Mouse (Mus musculus): Measurements from ENCODE around the gene 4930470P17Rik.
"Not testable (repeated sequence)": the region's sequence is repeated elsewhere in the genome, so short reads cannot be mapped to it uniquely, and the experiment has no call there.

The 4930470P17Rik gene

GRCm38 (mm10) chr2:170601917-170602316, at the start of gene 4930470P17Rik:
Gene 4930470P17Rik (minus strand): TSS chr2:170602017.
- DNase-seq, result no peak

DNA sequence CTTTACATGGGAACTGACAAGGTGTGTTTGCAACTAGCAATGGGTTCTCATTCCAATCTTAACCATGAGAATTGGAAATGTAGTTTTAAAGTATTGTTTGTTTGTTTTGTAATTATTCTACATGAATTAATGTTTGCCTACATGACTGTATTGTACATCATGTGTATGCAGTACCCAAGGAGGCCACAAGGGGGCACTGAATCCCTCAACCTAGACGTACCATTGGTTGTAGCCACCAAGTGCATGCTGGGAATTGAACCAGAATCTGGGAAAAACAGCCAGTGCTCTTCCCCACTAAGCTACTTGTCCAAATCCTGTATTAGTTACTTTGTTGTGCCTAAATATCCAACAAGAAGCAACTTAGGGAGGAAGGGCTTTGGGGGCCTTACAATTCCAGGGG, 49.7 kb upstream of the 4930470P17Rik start:
- no peak for DNase-seq

DNA sequence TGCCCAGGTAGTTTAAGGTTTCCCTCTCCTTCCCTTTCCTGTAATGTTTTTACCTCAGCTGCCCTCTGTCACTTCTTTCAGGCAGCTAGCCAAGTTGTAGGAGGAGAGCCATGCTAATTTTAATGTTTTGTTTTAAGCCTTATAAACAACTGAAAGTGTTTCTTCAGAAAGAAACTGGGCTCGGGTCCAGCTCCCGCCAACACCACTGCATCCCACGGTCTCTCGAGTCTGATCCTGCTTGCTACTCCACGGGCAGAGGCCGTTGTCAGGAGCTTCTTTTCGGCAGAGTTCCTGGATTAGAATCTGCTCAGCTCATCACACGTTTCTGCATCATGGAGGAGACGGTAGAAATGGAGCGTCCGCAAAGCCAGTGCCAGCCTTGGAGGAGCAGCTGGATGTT, 46.7 kb upstream of the 4930470P17Rik start:
- peak; percentile 71 for DNase-seq

GRCm38 (mm10) chr2:170646201-170646600, 44.4 kb upstream of the 4930470P17Rik start:
- peak; percentile 23 for DNase-seq

- no peak for DNase-seq
Measured at GRCm38 (mm10) chr2:170642338-170642806, 40.6 kb upstream of the 4930470P17Rik start.

DNA sequence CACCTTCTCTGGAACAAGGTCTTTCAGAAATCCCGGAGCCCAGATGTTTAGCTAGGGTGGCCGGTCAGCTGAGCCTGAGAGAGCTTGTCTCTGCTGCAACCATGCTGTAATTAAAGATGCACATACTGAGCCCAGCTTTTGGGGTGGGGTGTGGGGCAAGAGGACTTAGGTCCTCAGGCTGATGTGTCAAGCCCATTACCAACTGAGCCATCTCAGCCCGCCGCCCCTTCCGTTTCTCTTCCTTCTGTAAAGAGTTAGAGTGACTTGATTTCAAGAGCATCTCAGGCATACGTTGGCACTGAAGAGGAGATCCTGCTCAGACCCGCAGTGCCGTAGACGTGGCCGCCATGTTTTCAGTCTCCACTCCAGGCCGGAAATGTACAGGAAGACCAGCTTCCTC, 38.5 kb upstream of the 4930470P17Rik start:
- no peak for DNase-seq

GRCm38 (mm10) chr2:170638746-170639145, 36.9 kb upstream of the 4930470P17Rik start:
- DNase-seq, result no peak

DNA sequence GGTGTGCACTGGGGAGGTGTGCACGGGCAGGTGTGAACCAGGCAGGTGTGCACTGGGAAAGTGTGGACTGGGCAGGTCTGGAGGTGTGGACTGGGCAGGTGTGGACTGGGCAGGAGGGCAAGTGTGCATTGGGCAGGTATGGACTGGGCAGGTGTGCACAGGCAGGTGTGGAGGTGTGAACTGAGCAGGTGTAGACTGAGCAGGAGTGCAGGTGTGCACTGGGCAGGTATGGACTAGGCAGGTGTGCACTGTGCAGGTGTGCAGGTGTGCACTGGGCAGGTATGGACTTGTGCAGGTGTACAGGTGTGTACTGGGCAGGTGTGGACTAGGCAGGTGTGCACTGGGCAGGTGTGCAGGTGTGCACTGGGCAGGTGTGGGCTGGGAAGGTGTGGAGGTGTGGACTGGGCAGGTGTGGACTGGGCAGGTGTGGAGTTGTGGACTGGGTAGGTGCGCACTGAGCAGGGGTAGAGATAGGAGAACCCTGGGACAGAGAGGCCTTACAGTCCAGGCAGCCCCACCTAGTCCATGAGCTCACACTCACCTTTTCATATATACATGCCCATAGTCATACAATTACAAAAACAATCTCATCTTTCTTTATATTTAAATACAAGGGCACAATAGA, 31.3 kb upstream of the 4930470P17Rik start:
- no peak for DNase-seq

- no peak for DNase-seq
Measured at GRCm38 (mm10) chr2:170632386-170632785, 30.6 kb upstream of the 4930470P17Rik start.

GRCm38 (mm10) chr2:170631375-170631774, 29.6 kb upstream of the 4930470P17Rik start:
- DNase-seq, result no peak

GRCm38 (mm10) chr2:170630553-170630952, 28.7 kb upstream of the 4930470P17Rik start:
- DNase-seq, result no peak

GRCm38 (mm10) chr2:170627991-170628390, 26.2 kb upstream of the 4930470P17Rik start:
- not testable (repeated sequence) for DNase-seq

DNA sequence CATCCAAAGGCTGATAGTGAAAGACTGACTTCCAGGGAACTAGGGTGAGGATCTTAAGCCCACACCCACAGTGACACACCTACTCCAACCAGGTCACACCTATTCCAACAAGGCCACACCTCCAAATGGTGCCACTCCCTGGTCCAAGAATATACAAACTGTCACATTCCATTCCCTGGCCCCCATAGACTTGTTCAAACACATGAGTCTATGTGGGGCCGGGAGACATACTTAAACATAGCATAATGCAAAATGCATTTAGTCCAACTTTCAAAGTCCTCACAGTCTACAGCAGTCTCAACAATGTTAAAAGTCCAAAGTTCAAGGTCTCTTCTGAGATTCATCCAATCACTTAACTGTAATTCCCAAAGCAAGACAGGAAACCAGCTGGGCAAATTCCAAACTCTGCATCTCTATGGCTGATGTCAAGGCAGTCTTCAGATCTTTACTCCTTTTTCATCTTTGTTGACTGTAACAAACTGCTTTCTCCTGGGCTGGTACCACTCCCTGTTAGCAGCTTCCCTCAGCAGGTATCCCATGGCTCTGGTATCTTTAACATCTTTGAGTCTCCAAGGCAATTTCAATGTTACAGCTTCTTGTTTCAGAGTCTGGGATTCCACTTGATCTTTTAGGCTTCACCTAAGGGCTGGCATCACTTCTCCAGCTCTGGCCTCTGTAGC, 22.5 kb upstream of the 4930470P17Rik start:
- DNase-seq, result not testable (repeated sequence)

- no peak for DNase-seq
Measured at GRCm38 (mm10) chr2:170622985-170623384, 21.2 kb upstream of the 4930470P17Rik start.

DNA sequence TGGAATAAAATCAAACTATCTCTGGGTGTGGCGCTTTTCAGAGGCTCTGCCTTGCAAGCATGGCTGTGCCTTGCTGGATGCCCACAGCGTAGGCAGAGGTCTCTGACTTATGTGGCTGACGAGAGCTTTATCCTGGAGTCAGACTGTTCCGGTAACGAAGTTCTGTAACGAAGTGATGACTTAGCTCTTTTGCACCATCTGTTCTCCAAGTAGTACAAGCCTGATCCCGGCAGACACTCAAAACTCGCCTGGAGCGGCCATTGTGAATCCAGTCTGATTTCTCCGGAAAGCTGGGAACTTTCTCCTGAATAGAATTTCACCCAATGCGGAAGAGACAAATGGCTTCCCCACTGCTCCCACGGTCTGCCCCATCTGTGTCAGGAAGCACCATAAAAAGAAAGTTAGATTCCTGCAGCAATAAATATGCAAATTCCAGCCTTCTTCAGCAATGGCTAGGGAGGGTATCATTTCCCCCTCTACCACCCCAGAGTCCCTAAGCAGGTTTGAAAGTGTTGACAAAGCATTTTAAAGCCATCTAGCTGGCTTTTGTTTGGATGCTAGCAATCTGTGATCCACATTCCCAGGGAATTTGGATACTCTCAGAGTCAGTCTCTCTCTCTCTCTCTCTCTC, 17.2 kb upstream of the 4930470P17Rik start:
- DNase-seq, result peak; percentile 57

DNA sequence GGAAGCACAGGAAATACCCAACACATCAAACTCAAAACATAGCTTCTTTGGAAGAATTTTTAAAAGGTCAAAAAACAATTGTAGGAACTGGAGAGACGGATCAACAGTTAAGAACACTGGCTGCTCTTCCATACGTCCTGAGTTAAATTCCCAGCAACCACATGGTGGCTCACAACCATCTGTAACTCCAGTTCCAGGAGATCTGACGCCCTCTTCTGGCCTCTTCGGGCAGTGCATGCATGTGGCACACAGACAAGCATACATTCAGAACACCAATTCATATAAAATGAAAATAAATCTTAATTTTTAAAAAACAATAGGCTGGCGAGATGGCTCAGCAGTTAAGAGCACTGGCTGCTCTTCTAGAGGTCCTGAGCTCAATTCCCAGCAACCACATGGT, 10.0 kb upstream of the 4930470P17Rik start:
- not testable (repeated sequence) for DNase-seq

DNA sequence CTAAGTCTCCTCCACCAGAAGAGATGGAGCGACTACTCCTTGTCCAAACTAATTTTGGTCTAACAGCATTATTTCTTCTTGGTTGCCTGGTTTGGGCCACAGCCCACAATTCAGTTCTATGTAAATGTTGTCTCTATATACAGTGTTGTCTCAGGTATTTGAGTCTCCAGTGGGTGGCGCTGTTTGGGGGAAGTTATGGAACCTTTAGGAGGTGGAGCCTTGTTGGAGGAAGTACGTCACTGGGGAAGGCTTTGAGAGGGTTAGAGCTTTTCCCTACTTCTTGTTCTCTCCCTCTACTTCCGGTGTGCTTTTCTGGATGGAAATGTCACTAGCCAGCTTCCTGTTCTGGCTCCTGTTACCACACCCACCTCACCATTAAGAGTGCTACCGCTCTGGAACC, 646 bp downstream of the 4930470P17Rik start:
- DNase-seq, result no peak

- DNase-seq, result no peak
Measured at GRCm38 (mm10) chr2:170597586-170597985, 4.2 kb downstream of the 4930470P17Rik start.

DNA sequence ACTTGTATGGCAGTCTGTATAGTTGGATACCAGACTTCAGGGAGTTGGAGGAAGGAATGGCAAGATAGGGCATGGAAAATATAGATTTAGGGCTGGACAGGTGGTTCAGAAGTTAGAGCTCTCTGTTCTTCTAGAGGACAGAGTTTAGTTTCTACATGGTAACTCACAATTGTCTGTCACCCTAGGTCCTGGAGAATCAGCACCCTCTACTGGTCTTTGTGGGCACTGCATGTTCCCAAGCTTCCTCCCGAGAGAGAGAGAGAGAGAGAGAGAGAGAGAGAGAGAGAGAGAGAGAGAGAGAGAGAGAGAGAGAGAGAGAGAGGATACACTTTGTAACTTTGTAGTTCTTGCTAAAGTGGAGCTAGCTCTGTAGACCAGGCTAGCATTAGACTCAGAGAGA, 5.1 kb downstream of the 4930470P17Rik start:
- peak; percentile 71 for DNase-seq

GRCm38 (mm10) chr2:170592161-170592560, 9.7 kb downstream of the 4930470P17Rik start:
- DNase-seq, result no peak

DNA sequence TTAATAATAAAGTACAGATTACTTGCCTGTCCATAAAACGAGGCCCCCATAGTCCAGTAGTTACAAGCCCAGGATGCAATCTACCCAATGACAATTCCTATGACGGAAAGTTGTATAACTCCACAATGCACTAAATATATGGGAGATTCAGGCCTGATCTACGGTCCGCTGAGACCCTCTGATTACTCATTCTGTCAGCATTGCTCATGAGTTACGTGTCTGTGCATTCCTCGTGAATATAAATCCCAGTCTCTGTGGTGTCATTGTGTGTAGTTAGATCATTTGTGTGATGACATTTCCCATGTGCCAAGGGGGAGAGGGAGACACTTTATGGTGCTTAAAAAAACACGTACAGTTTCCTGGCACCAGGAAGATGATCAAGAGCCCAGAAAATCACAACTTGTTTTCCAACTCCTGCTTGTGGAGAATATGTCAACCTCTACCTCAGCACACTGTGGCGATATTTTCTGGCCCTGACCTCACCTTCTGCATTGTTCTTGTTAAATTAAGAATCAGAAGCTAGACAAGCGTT, 13.4 kb downstream of the 4930470P17Rik start:
- DNase-seq, result no peak

GRCm38 (mm10) chr2:170584678-170585077, 17.1 kb downstream of the 4930470P17Rik start:
- no peak for DNase-seq

- DNase-seq, result no peak
Measured at GRCm38 (mm10) chr2:170579551-170579950, 22.3 kb downstream of the 4930470P17Rik start.

DNA sequence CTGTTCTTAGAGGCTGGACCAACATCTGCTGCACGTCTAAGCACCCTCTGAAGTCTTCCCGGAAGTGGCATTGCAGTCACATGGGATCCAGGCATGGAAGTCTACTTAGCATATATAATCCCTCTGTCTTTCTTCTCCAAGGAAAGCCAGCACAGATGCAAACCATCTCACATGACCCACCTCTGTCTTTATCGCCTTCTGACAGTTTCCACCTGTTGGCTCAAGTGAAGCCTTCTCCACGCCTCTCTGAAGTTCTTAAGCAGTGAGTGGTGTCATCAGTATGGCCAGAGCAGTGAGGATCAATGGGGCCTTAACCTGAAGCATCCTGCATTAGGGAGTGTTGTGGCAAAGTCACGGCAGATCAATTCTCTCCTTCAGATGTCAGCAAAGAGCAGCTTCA, 23.2 kb downstream of the 4930470P17Rik start:
- DNase-seq, result no peak

All from right cerebral cortex, adult 18-20 months (tissue).